Mouse (Mus musculus): ENCODE results near the gene Sox6.

The Sox6 gene

GRCm38 (mm10) chr7:115422828-115423227 is 615.8 kb downstream of the Sox6 start:
- no peak for DNase-seq (ENCODE audit: low spot score in 2 of 2)

- DNase-seq (ENCODE audit: low spot score in 2 of 2): no peak
Observed at GRCm38 (mm10) chr7:115420960-115421359, 617.6 kb downstream of the Sox6 start.

Data from frontal cortex, postnatal 25 days (tissue).